Mouse (Mus musculus) layer of hippocampus, adult 2 months (tissue): ENCODE data around the gene Gabarapl2. TPM values are rescaled to one million over a fixed set of nuclear protein-coding genes. Genes with fewer than 3 reads are reported as not detected.

Experiments used
- DNase-seq, 2 experiments: peaks; one replicate each; pipeline ENCODE4 v3.0.0; 2022; ENCODE audit warnings: low spot score in 2 of 2
- H3K27ac ChIP-seq: fragments of 200-600 bp; 2 replicates; pipeline ENCODE4 v1.8.1; 2022
- H3K4me3 ChIP-seq: fragments of 200-600 bp; 2 replicates; pipeline ENCODE4 v1.8.1; 2022; ENCODE audit warnings: mild to moderate bottlenecking
- CTCF ChIP-seq: fragments of 200-600 bp; conservative IDR thresholded peaks from 2 replicates; pipeline ENCODE4 v1.8.1; 2022; ENCODE audit warnings: antibody characterized with exemption, mild to moderate bottlenecking, moderate library complexity
- long read RNA-seq, 2 experiments: library from polyadenylated mRNA; stranded (forward); transcript quantifications; one replicate each; pipeline ENCODE4 v2.0.0; 2021; ENCODE audit warnings: borderline mapping rate in 2 of 2
- total RNA-seq, 2 experiments: library from RNA; stranded (reverse); gene quantifications; 2 replicates each; pipeline ENCODE4 v1.2.3; 2021

Gene Gabarapl2
- 100 to 1,000 TPM; 208 to 225 TPM for total RNA-seq
- long read RNA-seq, experiment 1, transcript Gabarapl2-201 (4 exons, 1,677 nt) = major isoform, 114 of 123 reads
- long read RNA-seq, experiment 1, partial matches to known transcripts = 6 of 123 reads
- long read RNA-seq, experiment 1, other reads (novel, unspliced or antisense) = 2 of 123 reads
- long read RNA-seq, experiment 2, transcript Gabarapl2-201 (4 exons, 1,677 nt) = major isoform, 189 of 201 reads
- long read RNA-seq, experiment 2, partial matches to known transcripts = 5 of 201 reads
- long read RNA-seq, experiment 2, other reads (novel, unspliced or antisense) = 7 of 201 reads

GRCm38 (mm10) chr8:111940171-111941100, at the start of gene Gabarapl2:
TSS of gene Gabarapl2 (plus strand) at chr8:111940703.
- peak; percentile 52 for TF ChIP-seq CTCF

GRCm38 (mm10) chr8:111890911-111891303, 49.6 kb upstream of the Gabarapl2 start:
- TF ChIP-seq CTCF = no peak
- Histone ChIP-seq H3K27ac (no peak overlapping the region), H3K4me3 (no peak overlapping the region)
- DNase-seq = no peak

More at GRCm38 (mm10) chr8:111940171-111941100, at the start of gene Gabarapl2:
- H3K27ac ChIP-seq = peak within 1 kb of the TSS; percentile 92
- peak; percentile 97 for DNase-seq
- H3K4me3 ChIP-seq = peak within 1 kb of the TSS; percentile 91

GRCm38 (mm10) chr8:111891983-111892382, 48.5 kb upstream of the Gabarapl2 start:
- Histone ChIP-seq H3K4me3 (no peak overlapping the region), H3K27ac (no peak overlapping the region)
- TF ChIP-seq CTCF = no peak
- no peak for DNase-seq

- DNase-seq = no peak
- TF ChIP-seq CTCF = no peak
Measured at GRCm38 (mm10) chr8:111892615-111893014, 47.9 kb upstream of the Gabarapl2 start.

GRCm38 (mm10) chr8:111894955-111895354, 45.5 kb upstream of the Gabarapl2 start:
- peak; percentile 40 for TF ChIP-seq CTCF
- no peak for DNase-seq
- Histone ChIP-seq H3K27ac (no peak overlapping the region), H3K4me3 (no peak overlapping the region)

More at GRCm38 (mm10) chr8:111892615-111893014, 47.9 kb upstream of the Gabarapl2 start:
- H3K4me3 ChIP-seq = no peak overlapping the region
- no peak overlapping the region for H3K27ac ChIP-seq

- Histone ChIP-seq H3K27ac (no peak overlapping the region), H3K4me3 (no peak overlapping the region)
- DNase-seq = no peak
- no peak for TF ChIP-seq CTCF
Measured at GRCm38 (mm10) chr8:111898586-111898985, 41.9 kb upstream of the Gabarapl2 start.

- Histone ChIP-seq H3K4me3 (no peak overlapping the region), H3K27ac (no peak overlapping the region)
- no peak for DNase-seq
- no peak for TF ChIP-seq CTCF
Measured at GRCm38 (mm10) chr8:111902080-111902479, 38.4 kb upstream of the Gabarapl2 start.

GRCm38 (mm10) chr8:111905500-111906121, 34.9 kb upstream of the Gabarapl2 start:
- Histone ChIP-seq H3K4me3 (no peak overlapping the region), H3K27ac (no peak overlapping the region)
- DNase-seq = no peak
- TF ChIP-seq CTCF = no peak

GRCm38 (mm10) chr8:111909621-111910450, 30.7 kb upstream of the Gabarapl2 start, which contains the start of gene Chst5:
TSS of gene Chst5 (minus strand) at chr8:111910447.
- Histone ChIP-seq H3K4me3 (peak within 1 kb of the TSS; percentile 43), H3K27ac (no peak within 1 kb of the TSS)
- DNase-seq = no peak
- no peak for TF ChIP-seq CTCF

- TF ChIP-seq CTCF = no peak
- peak; percentile 60 to 65 for DNase-seq
- H3K4me3 ChIP-seq = no peak overlapping the region
- H3K27ac ChIP-seq = no peak overlapping the region
Measured at GRCm38 (mm10) chr8:111911572-111911971, 28.9 kb upstream of the Gabarapl2 start.

GRCm38 (mm10) chr8:111912860-111913432, 27.6 kb upstream of the Gabarapl2 start:
- DNase-seq = peak in 1 of 2 experiments; percentile 44
- Histone ChIP-seq H3K27ac (peak overlapping the region; percentile 15), H3K4me3 (no peak overlapping the region)
- TF ChIP-seq CTCF = peak; percentile 74

- peak; percentile 53 for TF ChIP-seq CTCF
- no peak for DNase-seq
- no peak overlapping the region for H3K4me3 ChIP-seq
- H3K27ac ChIP-seq = no peak overlapping the region
Measured at GRCm38 (mm10) chr8:111919663-111920062, 20.8 kb upstream of the Gabarapl2 start.
